Mouse (Mus musculus): Measurements from ENCODE around the gene Insc. TPM values are rescaled to one million over a fixed set of nuclear protein-coding genes. Genes with fewer than 3 reads are reported as not detected.

Insc gene
- polyA plus RNA-seq, 1 experiment from 2014 or later, result 5.3 TPM

GRCm38 (mm10) chr7:114802576-114802975, 59.1 kb downstream of the Insc start:
- no peak overlapping the region for H3K4me3 ChIP-seq
- H3K27me3 ChIP-seq, result no peaks in the 10 kb centered on the region
- H3K9me3 ChIP-seq, result no peaks in the 10 kb centered on the region
- WGBS, result 69% methylated on average over 8 of the region's 8 CpGs
- no peak for ATAC-seq (ENCODE audit: borderline replicate concordance, extremely low read depth, low FRiP score, low TSS enrichment)
- no peak overlapping the region for H3K4me2 ChIP-seq
- no peak overlapping the region for H3K9ac ChIP-seq
- H3K36me3 ChIP-seq, result no peaks in the 10 kb centered on the region
- H3K27ac ChIP-seq, result no peak overlapping the region
- no peaks in the 10 kb centered on the region for H3K4me1 ChIP-seq

- no peaks in the 10 kb centered on the region for H3K9me3 ChIP-seq
- H3K27me3 ChIP-seq, result no peaks in the 10 kb centered on the region
- H3K9ac ChIP-seq, result no peak overlapping the region
- no peaks in the 10 kb centered on the region for H3K36me3 ChIP-seq
- WGBS, result 64% methylated on average over 2 of the region's 2 CpGs
- no peak overlapping the region for H3K4me3 ChIP-seq
- no peak overlapping the region for H3K27ac ChIP-seq
- no peaks in the 10 kb centered on the region for H3K4me1 ChIP-seq
- no peak overlapping the region for H3K4me2 ChIP-seq
- ATAC-seq (ENCODE audit: borderline replicate concordance, extremely low read depth, low FRiP score, low TSS enrichment), result no peak
Measured at GRCm38 (mm10) chr7:114805311-114805710, 61.8 kb downstream of the Insc start.

GRCm38 (mm10) chr7:114807343-114807742, 63.8 kb downstream of the Insc start:
- H3K27me3 ChIP-seq, result no peaks in the 10 kb centered on the region
- ATAC-seq (ENCODE audit: borderline replicate concordance, extremely low read depth, low FRiP score, low TSS enrichment), result no peak
- no peak overlapping the region for H3K27ac ChIP-seq
- 55% methylated on average over 5 of the region's 5 CpGs for WGBS
- no peak overlapping the region for H3K9ac ChIP-seq
- no peak overlapping the region for H3K4me3 ChIP-seq
- no peaks in the 10 kb centered on the region for H3K4me1 ChIP-seq
- H3K36me3 ChIP-seq, result no peaks in the 10 kb centered on the region
- H3K4me2 ChIP-seq, result no peak overlapping the region
- no peaks in the 10 kb centered on the region for H3K9me3 ChIP-seq

- WGBS, result 79% methylated on average over 3 of the region's 3 CpGs
- H3K4me3 ChIP-seq, result no peak overlapping the region
- H3K27me3 ChIP-seq, result no peaks in the 10 kb centered on the region
- no peak overlapping the region for H3K27ac ChIP-seq
- H3K9me3 ChIP-seq, result no peaks in the 10 kb centered on the region
- H3K4me2 ChIP-seq, result no peak overlapping the region
- no peak for ATAC-seq (ENCODE audit: borderline replicate concordance, extremely low read depth, low FRiP score, low TSS enrichment)
- H3K9ac ChIP-seq, result no peak overlapping the region
- no peaks in the 10 kb centered on the region for H3K4me1 ChIP-seq
- no peaks in the 10 kb centered on the region for H3K36me3 ChIP-seq
Measured at GRCm38 (mm10) chr7:114808341-114808740, 64.8 kb downstream of the Insc start.

- no peaks in the 10 kb centered on the region for H3K9me3 ChIP-seq
- 15% methylated on average over 6 of the region's 6 CpGs for WGBS
- no peak overlapping the region for H3K4me2 ChIP-seq
- H3K9ac ChIP-seq, result no peak overlapping the region
- H3K27ac ChIP-seq, result no peak overlapping the region
- H3K27me3 ChIP-seq, result peaks cover 4% of the 10 kb centered on the region
- H3K4me1 ChIP-seq, result no peaks in the 10 kb centered on the region
- no peaks in the 10 kb centered on the region for H3K36me3 ChIP-seq
- peak; percentile 81 for ATAC-seq (ENCODE audit: borderline replicate concordance, extremely low read depth, low FRiP score, low TSS enrichment)
- no peak overlapping the region for H3K4me3 ChIP-seq
Measured at GRCm38 (mm10) chr7:114817291-114817806, 73.9 kb downstream of the Insc start.

GRCm38 (mm10) chr7:114817879-114818278, 74.4 kb downstream of the Insc start:
- no peak overlapping the region for H3K27ac ChIP-seq
- no peak overlapping the region for H3K9ac ChIP-seq
- H3K27me3 ChIP-seq, result peaks cover 4% of the 10 kb centered on the region
- H3K4me2 ChIP-seq, result no peak overlapping the region
- H3K4me1 ChIP-seq, result no peaks in the 10 kb centered on the region
- no peak for ATAC-seq (ENCODE audit: borderline replicate concordance, extremely low read depth, low FRiP score, low TSS enrichment)
- no peaks in the 10 kb centered on the region for H3K9me3 ChIP-seq
- no peak overlapping the region for H3K4me3 ChIP-seq
- whole genome bisulfite sequencing, result 32% methylated on average over 5 of the region's 5 CpGs
- no peaks in the 10 kb centered on the region for H3K36me3 ChIP-seq

- WGBS, result 80% methylated on average over 3 of the region's 3 CpGs
- H3K27me3 ChIP-seq, result peaks cover 4% of the 10 kb centered on the region
Measured at GRCm38 (mm10) chr7:114818351-114818750, 74.9 kb downstream of the Insc start.

GRCm38 (mm10) chr7:114818836-114819235, 75.3 kb downstream of the Insc start:
- WGBS, result 74% methylated on average over 8 of the region's 8 CpGs
- no peak for ATAC-seq (ENCODE audit: borderline replicate concordance, extremely low read depth, low FRiP score, low TSS enrichment)

More at GRCm38 (mm10) chr7:114818351-114818750, 74.9 kb downstream of the Insc start:
- H3K27ac ChIP-seq, result no peak overlapping the region
- no peaks in the 10 kb centered on the region for H3K4me1 ChIP-seq
- H3K36me3 ChIP-seq, result no peaks in the 10 kb centered on the region
- no peak overlapping the region for H3K4me3 ChIP-seq
- no peak overlapping the region for H3K9ac ChIP-seq
- no peak for ATAC-seq (ENCODE audit: borderline replicate concordance, extremely low read depth, low FRiP score, low TSS enrichment)
- no peak overlapping the region for H3K4me2 ChIP-seq
- H3K9me3 ChIP-seq, result no peaks in the 10 kb centered on the region

GRCm38 (mm10) chr7:114822736-114823135, 79.2 kb downstream of the Insc start:
- no peaks in the 10 kb centered on the region for H3K9me3 ChIP-seq
- no peak overlapping the region for H3K4me3 ChIP-seq
- H3K4me1 ChIP-seq, result peaks cover 8% of the 10 kb centered on the region; the same call in 1 of the 2 replicates
- no peaks in the 10 kb centered on the region for H3K27me3 ChIP-seq
- H3K27ac ChIP-seq, result no peak overlapping the region
- no peak overlapping the region for H3K4me2 ChIP-seq
- no peak for ATAC-seq (ENCODE audit: borderline replicate concordance, extremely low read depth, low FRiP score, low TSS enrichment)
- no peak overlapping the region for H3K9ac ChIP-seq
- H3K36me3 ChIP-seq, result no peaks in the 10 kb centered on the region
- 81% methylated on average over 2 of the region's 2 CpGs for WGBS

More at GRCm38 (mm10) chr7:114818836-114819235, 75.3 kb downstream of the Insc start:
- Histone ChIP-seq H3K4me2 (no peak overlapping the region), H3K36me3 (no peaks in the 10 kb centered on the region), H3K27ac (no peak overlapping the region), H3K4me1 (no peaks in the 10 kb centered on the region), H3K9ac (no peak overlapping the region), H3K27me3 (peaks cover 4% of the 10 kb centered on the region), H3K9me3 (no peaks in the 10 kb centered on the region), H3K4me3 (no peak overlapping the region)

- Histone ChIP-seq H3K4me3 (no peak overlapping the region), H3K4me2 (no peak overlapping the region), H3K4me1 (peaks cover 11% of the 10 kb centered on the region; the same call in 1 of the 2 replicates), H3K9me3 (no peaks in the 10 kb centered on the region), H3K27me3 (no peaks in the 10 kb centered on the region), H3K27ac (peak overlapping the region; percentile 50), H3K9ac (no peak overlapping the region), H3K36me3 (no peaks in the 10 kb centered on the region)
- ATAC-seq (ENCODE audit: borderline replicate concordance, extremely low read depth, low FRiP score, low TSS enrichment), result peak; percentile 57; the same call in 1 of the 2 replicates
- WGBS, result 41% methylated on average over 4 of the region's 4 CpGs
Measured at GRCm38 (mm10) chr7:114827360-114827759, 83.9 kb downstream of the Insc start.

- Histone ChIP-seq H3K36me3 (no peaks in the 10 kb centered on the region), H3K27ac (no peak overlapping the region), H3K4me1 (peaks cover 6% of the 10 kb centered on the region; the same call in 1 of the 2 replicates), H3K9me3 (no peaks in the 10 kb centered on the region), H3K4me2 (no peak overlapping the region), H3K4me3 (no peak overlapping the region), H3K27me3 (no peaks in the 10 kb centered on the region), H3K9ac (no peak overlapping the region)
- 43% methylated on average over 3 of the region's 3 CpGs for WGBS
- ATAC-seq (ENCODE audit: borderline replicate concordance, extremely low read depth, low FRiP score, low TSS enrichment), result no peak
Measured at GRCm38 (mm10) chr7:114832257-114832940, 88.9 kb downstream of the Insc start.

- Histone ChIP-seq H3K27ac (no peak overlapping the region), H3K9me3 (no peaks in the 10 kb centered on the region), H3K36me3 (no peaks in the 10 kb centered on the region), H3K4me2 (no peak overlapping the region), H3K27me3 (no peaks in the 10 kb centered on the region), H3K9ac (no peak overlapping the region), H3K4me1 (no peaks in the 10 kb centered on the region), H3K4me3 (no peak overlapping the region)
- ATAC-seq (ENCODE audit: borderline replicate concordance, extremely low read depth, low FRiP score, low TSS enrichment), result no peak
- 69% methylated on average over 6 of the region's 6 CpGs for WGBS
Measured at GRCm38 (mm10) chr7:114834504-114834903, 91.0 kb downstream of the Insc start.

All from lung, embryonic 15.5 days (tissue).